Mouse (Mus musculus) lung, embryonic 15.5 days (tissue): ENCODE data around the gene Ccdc115. TPM values are rescaled to one million over a fixed set of nuclear protein-coding genes. Genes with fewer than 3 reads are reported as not detected.

Experiments used
- ATAC-seq: fragments of 200-750 bp; cut with Nextera tagmentation; 2 replicates; pipeline ENCODE4 v1.8.0; 2017; ENCODE audit warnings: moderate number of reproducible peaks, borderline replicate concordance; ENCODE audit not compliant: low FRiP score, low TSS enrichment; ENCODE audit errors: extremely low read depth
- H3K27ac ChIP-seq: fragments of 300-500 bp; sonication (generic); 2 replicates; pipeline ENCODE4 v1.5.1; 2015; ENCODE audit warnings: moderate library complexity, mild to moderate bottlenecking, inconsistent platforms
- H3K27me3 ChIP-seq: fragments of 300-500 bp; sonication (generic); 2 replicates; pipeline ENCODE4 v1.6.1; 2015; ENCODE audit warnings: inconsistent platforms
- H3K36me3 ChIP-seq: fragments of 300-500 bp; sonication (generic); 2 replicates; pipeline ENCODE4 v1.6.1; 2015; ENCODE audit warnings: inconsistent platforms
- H3K4me1 ChIP-seq: fragments of 300-500 bp; sonication (generic); 2 replicates; pipeline ENCODE4 v1.6.1; 2015; ENCODE audit warnings: inconsistent platforms
- H3K4me2 ChIP-seq: fragments of 300-500 bp; sonication (generic); 2 replicates; pipeline ENCODE4 v1.6.1; 2015; ENCODE audit warnings: inconsistent platforms, mild to moderate bottlenecking, moderate library complexity
- H3K4me3 ChIP-seq: fragments of 300-500 bp; sonication (generic); 2 replicates; pipeline ENCODE4 v1.5.1; 2015; ENCODE audit warnings: mild to moderate bottlenecking, inconsistent platforms
- H3K9ac ChIP-seq: fragments of 300-500 bp; sonication (generic); 2 replicates; pipeline ENCODE4 v1.6.1; 2015; ENCODE audit warnings: inconsistent platforms
- H3K9me3 ChIP-seq: fragments of 300-500 bp; sonication (generic); 2 replicates; pipeline ENCODE4 v1.6.1; 2016; ENCODE audit warnings: inconsistent platforms
- WGBS: fragments of 180-500 bp; shearing (Covaris S2); methylation state at CpG from one replicate; pipeline ENCODE4 v1.1.7; 2015; 5-methylcytosine and 5-hydroxymethylcytosine counted together
- polyA plus RNA-seq: library from polyadenylated mRNA; unstranded; fragments of >200 nt; fragmentation: Nextera tagmentation; extraction: Ambion mirVana; gene quantifications from 2 replicates; pipeline ENCODE4 v1.2.1, GENCODE M21; 2015

Gene Ccdc115
- polyA plus RNA-seq, result 54.2 and 55.2 TPM in 2 replicates

DNA sequence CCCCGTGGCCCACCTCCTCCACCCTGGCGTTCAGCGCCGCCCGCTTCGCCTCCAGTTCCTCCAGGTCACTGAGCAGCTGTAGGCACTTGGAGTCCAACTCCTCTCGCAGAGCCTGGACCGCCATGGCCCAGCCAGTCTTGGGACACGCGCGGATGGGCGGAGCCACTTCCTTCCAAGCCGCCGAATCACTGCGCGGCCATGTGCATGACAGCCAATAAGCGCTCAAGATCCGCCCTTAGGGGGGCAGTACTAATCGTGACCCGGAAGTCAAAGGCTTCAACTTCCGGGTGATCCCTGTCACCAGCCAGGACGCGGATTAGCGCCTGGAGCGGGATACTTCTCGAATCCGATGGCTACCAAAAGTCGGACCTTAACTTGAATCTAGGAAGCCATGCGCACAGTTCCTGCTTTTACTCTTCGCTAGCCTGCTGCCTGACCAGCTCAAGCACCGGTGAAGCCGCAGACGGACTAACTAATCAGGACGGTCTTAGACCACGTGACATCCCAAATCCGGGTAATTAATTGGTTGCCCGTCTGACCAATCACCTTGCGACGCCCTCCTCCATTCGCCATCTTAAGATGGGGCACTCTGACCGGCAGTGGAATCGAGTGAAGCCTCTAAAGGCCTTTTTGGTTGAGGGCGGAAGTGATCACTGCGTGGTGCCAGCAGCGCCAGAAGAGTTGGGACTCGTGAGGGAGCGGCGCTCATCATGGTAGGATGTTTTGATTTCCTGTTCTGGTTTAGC lies at the start of gene Ccdc115, which contains the start of gene Imp4:
TSS of gene Ccdc115 (minus strand) at position 458 of the 746 bp plus-strand sequence.
TSS of gene Imp4 (plus strand) at position 637 of the 746 bp plus-strand sequence.
- peak within 1 kb of the TSS; percentile 69 for H3K4me2 ChIP-seq
- ATAC-seq, result peak; percentile 96
- peaks cover 24% of the 10 kb centered on the region for H3K36me3 ChIP-seq
- peaks cover 23% of the 10 kb centered on the region for H3K4me1 ChIP-seq
- peak within 1 kb of the TSS; percentile 59 for H3K9ac ChIP-seq
- no peaks in the 10 kb centered on the region for H3K9me3 ChIP-seq
- WGBS, result under 1% methylated on average over 48 of the region's 48 CpGs
- H3K27me3 ChIP-seq, result no peaks in the 10 kb centered on the region
- H3K27ac ChIP-seq, result peak within 1 kb of the TSS; percentile 69
- peak within 1 kb of the TSS; percentile 71 for H3K4me3 ChIP-seq

DNA sequence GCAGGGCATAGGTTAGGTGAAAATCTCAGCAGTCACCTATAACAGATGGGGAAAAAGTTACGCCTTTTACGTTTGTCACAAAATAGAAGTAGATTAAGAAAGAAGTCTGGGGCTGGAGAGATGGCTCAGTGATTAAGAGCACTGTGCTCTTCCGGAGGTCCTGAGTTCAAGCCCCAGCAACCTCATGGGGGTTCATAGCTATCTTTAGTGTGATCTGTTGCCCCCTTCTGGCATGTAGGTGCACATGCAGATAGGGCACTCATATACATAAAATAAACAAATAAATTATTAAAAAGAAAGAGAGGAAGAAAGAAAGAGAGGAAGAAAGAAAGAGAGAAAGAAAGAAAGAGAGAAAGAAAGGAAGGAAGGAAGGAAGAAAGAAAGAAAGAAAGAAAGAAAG lies 47.9 kb upstream of the Ccdc115 start:
- Histone ChIP-seq H3K36me3 (no peaks in the 10 kb centered on the region), H3K9me3 (no peaks in the 10 kb centered on the region), H3K9ac (no peak overlapping the region), H3K4me2 (no peak overlapping the region), H3K27ac (no peak overlapping the region), H3K4me3 (no peak overlapping the region), H3K27me3 (no peaks in the 10 kb centered on the region), H3K4me1 (peaks cover 4% of the 10 kb centered on the region)
- WGBS, result 87% methylated on average over 3 of the region's 3 CpGs
- no peak for ATAC-seq

DNA sequence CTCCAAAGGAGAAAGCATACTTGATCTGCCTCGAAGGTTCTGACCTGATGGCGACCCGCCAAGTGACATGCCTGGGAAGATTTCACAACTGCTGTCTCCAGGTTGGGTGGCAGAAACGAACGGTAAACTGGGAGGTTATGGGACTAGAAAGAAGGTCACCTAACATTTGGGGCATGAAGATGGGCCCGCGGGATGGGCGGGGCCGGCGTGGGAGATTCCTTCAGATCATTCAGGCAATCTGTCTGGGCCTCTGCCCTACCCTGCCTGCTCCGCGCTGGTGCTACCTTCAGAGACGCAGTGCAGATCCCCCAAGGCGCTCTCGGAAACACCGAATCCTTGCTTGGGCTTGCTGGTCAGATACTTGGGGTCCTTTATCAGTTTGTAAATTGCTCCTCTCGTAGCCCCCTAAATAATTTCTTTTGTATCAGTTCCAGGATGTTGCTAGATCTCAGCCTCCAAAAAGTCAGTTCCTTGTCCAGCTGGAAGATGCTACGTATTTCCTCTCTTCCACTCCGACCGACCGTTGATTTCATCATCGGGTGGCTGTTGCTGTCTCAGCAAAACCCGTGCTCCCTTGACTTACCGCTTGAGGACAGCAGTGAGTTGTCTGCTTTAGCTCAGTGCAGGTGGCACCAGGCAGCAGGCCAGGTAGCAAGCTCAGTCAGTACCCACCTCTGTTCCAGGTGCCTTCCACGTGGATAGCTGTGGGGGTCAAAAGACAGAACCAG lies 46.2 kb upstream of the Ccdc115 start:
- Histone ChIP-seq H3K9me3 (no peaks in the 10 kb centered on the region), H3K27me3 (no peaks in the 10 kb centered on the region), H3K9ac (no peak overlapping the region), H3K4me1 (peaks cover 4% of the 10 kb centered on the region), H3K36me3 (no peaks in the 10 kb centered on the region), H3K4me2 (peak overlapping the region; percentile 53), H3K4me3 (peak overlapping the region; percentile 26), H3K27ac (no peak overlapping the region)
- WGBS, result 5% methylated on average over 25 of the region's 25 CpGs
- peak; percentile 49; the same call in 1 of the 2 replicates for ATAC-seq

DNA sequence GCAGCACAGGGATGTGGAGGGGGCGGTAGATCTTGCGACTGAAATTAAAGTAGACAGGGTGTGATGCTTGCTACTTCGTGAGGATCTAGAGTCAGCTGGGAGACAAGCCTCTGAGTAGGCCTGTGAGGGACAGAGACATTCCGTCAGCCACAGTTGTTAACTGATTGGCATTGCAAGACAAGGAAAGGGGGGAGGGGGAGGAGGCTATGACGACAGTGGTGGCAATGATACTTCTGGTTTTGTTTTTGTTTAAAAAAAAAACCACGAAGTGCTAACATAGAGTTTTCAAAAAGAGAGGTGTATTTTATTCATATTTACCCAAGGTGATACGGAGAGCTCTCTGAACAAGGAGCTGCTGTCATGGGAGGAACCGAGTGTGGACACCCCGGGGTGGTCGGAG lies 45.0 kb upstream of the Ccdc115 start:
- Histone ChIP-seq H3K27ac (no peak overlapping the region), H3K4me1 (peaks cover 5% of the 10 kb centered on the region), H3K4me3 (no peak overlapping the region), H3K9me3 (no peaks in the 10 kb centered on the region), H3K27me3 (no peaks in the 10 kb centered on the region), H3K4me2 (no peak overlapping the region), H3K36me3 (no peaks in the 10 kb centered on the region), H3K9ac (no peak overlapping the region)
- 57% methylated on average over 10 of the region's 10 CpGs for WGBS
- no peak for ATAC-seq

DNA sequence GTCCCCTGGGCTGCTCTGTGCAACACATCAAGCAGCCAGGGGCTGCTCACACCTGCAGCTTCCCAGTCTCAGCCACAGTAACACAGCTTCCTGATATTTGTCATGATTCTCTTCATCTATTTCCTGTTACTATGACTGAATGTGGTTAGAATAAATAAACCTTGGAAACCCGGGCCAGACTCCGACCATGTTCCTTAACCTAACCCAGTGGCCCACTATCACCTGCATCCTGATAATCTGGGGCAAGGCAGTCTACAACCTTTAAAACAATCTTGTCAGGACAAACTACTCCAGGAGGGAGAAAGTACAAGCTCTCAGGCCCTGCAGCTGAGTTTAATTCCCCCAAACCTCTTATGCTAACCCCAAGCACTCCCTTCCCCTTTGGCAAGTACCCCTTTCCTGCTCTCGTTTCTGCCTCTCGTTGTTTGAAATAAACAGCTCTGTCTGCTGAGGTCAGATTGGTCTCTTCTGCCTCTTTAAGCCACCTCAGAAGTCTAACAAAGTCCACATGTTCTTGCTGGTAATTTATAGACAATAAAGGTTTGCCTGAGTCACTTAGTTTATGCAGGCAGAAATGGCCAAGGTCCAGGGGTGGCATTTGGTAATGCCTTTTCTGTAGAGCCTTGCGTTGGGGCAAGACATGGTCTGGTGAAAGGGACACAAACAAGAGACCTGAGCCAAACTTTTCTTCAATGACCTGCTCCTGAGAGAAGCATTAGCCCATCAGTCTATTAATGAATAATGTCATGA lies 42.6 kb upstream of the Ccdc115 start:
- WGBS, result 36% methylated on average over 5 of the region's 5 CpGs

DNA sequence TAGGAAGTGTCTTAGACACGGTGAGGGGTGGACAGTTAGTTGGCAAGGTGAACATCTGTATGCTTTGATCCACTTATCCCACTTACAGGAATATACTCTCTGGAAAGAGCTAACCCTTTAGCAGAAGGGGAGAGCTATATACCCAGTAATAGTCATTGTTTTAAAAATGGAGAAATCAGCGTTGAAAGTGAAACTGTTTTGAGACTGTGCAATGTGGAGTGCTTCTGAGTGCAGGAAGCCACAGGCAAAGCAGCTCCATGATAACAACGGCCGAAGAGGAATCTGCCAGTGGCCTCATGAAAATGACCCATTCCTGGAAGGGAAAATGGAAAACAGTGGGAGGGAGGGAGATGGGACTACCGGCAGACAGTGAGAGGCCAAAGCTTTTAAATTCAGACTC lies 41.3 kb upstream of the Ccdc115 start:
- H3K9me3 ChIP-seq, result no peaks in the 10 kb centered on the region
- no peak overlapping the region for H3K27ac ChIP-seq
- H3K9ac ChIP-seq, result no peak overlapping the region
- no peak overlapping the region for H3K4me2 ChIP-seq
- H3K36me3 ChIP-seq, result no peaks in the 10 kb centered on the region
- H3K4me3 ChIP-seq, result no peak overlapping the region
- no peaks in the 10 kb centered on the region for H3K27me3 ChIP-seq
- no peak for ATAC-seq
- H3K4me1 ChIP-seq, result peaks cover 14% of the 10 kb centered on the region
- 54% methylated on average over 5 of the region's 5 CpGs for WGBS

More for the DNA sequence above, 42.6 kb upstream of the Ccdc115 start:
- Histone ChIP-seq H3K9me3 (no peaks in the 10 kb centered on the region), H3K4me3 (no peak overlapping the region), H3K27ac (no peak overlapping the region), H3K9ac (no peak overlapping the region), H3K36me3 (no peaks in the 10 kb centered on the region), H3K4me2 (no peak overlapping the region), H3K27me3 (no peaks in the 10 kb centered on the region), H3K4me1 (peaks cover 14% of the 10 kb centered on the region)
- no peak for ATAC-seq

DNA sequence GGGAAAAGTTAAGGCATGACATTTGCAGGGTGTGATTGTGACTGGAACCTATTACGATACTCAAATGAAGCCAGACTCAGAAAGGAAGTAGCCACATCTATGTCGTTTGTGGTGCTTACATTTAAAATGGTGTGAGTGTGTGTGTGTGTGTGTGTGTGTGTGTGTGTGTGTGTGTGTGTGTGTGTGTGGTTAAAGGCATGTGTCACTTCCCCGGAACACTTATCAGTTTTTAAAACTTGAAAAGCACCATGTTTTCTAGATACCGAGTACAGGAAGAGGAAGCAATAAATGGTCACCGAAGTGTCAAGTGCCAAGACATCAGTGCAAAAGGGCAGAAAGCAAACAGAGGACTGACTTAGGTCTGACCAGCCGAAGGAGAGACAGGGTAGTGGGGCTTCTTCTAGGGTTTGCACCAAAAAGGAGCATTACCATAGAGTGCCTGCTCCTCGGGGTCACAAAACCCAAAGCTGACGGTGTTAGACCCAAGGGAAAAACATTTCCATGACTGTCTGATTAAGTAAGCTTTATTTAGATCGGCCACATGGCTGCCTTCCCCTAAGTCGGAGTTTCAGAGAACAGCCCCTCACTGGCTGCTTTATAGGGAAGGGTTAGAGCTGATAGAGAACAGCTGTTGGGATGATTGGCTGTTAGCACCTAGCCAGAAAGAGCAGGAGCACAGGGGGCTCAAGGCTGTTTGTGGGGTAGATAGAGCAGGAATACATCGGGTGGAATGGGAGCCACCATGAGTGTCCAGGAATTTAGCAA lies 39.6 kb upstream of the Ccdc115 start:
- Histone ChIP-seq H3K36me3 (no peaks in the 10 kb centered on the region), H3K9ac (no peak overlapping the region), H3K4me2 (no peak overlapping the region), H3K27ac (no peak overlapping the region), H3K27me3 (no peaks in the 10 kb centered on the region), H3K4me3 (no peak overlapping the region), H3K9me3 (no peaks in the 10 kb centered on the region), H3K4me1 (peaks cover 10% of the 10 kb centered on the region)
- ATAC-seq, result no peak
- 23% methylated on average over 11 of the region's 11 CpGs for WGBS

DNA sequence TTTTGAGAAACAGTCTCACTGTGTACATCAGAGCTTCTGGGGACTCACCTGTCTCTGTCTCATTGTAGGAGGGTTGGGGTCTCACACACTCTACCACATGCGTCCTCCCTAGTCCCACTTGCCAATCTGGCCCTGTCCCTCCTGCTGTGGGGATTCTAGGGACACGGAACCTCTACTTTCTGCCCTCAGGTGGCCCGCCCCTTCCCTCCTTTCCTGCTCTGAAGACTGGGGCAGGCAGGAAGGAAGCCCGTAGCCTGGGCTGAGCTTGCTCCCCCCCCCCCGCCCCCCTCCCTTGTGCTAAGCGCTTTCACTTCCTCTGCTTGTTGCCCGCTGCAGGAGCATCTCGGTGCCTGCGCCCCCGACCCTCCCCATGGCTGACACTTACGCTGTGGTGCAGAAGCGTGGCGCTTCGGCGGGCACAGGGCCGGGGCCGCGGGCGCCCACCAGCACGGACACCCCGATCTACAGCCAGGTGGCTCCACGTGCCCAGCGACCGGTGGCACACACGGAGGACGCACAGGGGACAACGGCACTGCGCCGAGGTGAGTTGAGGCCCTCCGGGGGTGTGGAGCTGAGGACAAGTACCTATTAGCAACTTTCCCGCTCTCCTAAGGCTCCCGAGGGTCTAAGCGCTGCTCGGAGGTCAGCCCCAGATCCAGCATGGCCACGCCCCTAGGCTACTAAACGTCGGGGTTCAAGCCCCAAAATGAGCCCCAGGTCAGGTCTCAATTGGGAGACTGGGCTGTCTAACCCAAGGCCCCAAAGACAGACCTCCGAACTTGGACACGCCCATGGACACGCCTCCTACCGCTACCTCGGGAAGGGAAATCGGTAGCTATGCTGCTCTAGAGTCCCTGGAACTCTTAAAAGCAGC lies 33.2 kb upstream of the Ccdc115 start:
- no peaks in the 10 kb centered on the region for H3K9me3 ChIP-seq
- H3K4me2 ChIP-seq, result peak overlapping the region; percentile 90
- peak; percentile 79 for ATAC-seq
- H3K4me3 ChIP-seq, result peak overlapping the region; percentile 53
- H3K4me1 ChIP-seq, result peaks cover 16% of the 10 kb centered on the region
- no peaks in the 10 kb centered on the region; the same call in 1 of the 2 replicates for H3K27me3 ChIP-seq
- WGBS, result 1% methylated on average over 41 of the region's 43 CpGs
- H3K27ac ChIP-seq, result peak overlapping the region; percentile 24
- H3K9ac ChIP-seq, result peak overlapping the region; percentile 44
- no peaks in the 10 kb centered on the region for H3K36me3 ChIP-seq

DNA sequence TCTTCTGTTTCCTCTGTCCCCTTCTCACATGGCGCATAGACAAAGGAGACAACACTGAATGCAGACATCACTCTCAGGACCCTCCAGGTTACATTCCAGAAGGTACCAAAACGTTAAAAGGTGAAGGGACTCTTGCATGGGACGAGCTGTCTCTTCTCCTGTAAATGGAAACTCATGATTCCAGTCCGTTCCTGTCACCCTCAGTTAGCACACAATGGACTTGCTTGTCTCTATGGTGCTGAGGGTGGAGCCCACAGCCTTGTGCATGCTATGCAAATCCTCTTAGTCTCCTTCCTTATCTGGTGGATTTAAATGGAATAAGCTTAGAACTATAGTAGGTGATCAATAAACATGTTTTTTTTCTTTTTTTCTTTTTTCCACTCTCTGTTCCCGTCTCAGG lies 30.3 kb upstream of the Ccdc115 start:
- H3K27ac ChIP-seq, result no peak overlapping the region
- no peaks in the 10 kb centered on the region for H3K36me3 ChIP-seq
- no peak for ATAC-seq
- no peaks in the 10 kb centered on the region for H3K9me3 ChIP-seq
- 71% methylated on average over 5 of the region's 5 CpGs for WGBS
- H3K4me2 ChIP-seq, result no peak overlapping the region
- peaks cover 17% of the 10 kb centered on the region for H3K4me1 ChIP-seq
- no peak overlapping the region for H3K9ac ChIP-seq
- no peak overlapping the region for H3K4me3 ChIP-seq
- no peaks in the 10 kb centered on the region; the same call in 1 of the 2 replicates for H3K27me3 ChIP-seq

DNA sequence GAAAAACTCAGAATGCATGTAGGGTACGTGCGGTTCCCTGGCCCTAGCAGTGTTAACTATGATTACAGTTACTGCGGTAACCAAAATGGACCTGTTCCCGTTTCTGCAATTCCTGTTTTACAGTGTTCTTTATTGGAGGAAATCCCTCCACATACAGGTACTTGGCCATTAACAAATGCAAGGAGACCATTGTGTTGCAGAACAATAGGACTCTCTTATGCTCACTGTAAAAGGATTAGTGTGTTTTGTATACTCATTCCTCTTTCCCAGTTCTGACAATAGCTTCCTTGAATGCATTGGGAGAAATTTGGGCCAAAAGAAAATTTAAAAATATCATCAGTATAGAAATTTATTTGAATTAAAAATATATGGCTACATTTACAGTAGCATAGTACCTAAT lies 29.0 kb upstream of the Ccdc115 start:
- ATAC-seq, result no peak
- Histone ChIP-seq H3K27me3 (no peaks in the 10 kb centered on the region; the same call in 1 of the 2 replicates), H3K4me1 (peaks cover 17% of the 10 kb centered on the region), H3K4me3 (no peak overlapping the region), H3K9me3 (no peaks in the 10 kb centered on the region), H3K4me2 (no peak overlapping the region), H3K36me3 (no peaks in the 10 kb centered on the region), H3K27ac (peak overlapping the region; percentile 49; the same call in 1 of the 2 replicates), H3K9ac (no peak overlapping the region)
- 67% methylated on average over 4 of the region's 4 CpGs for WGBS
